Mouse (Mus musculus): ENCODE data around the gene Hist1h2bl. TPM values are rescaled to one million over a fixed set of nuclear protein-coding genes. Genes with fewer than 3 reads are reported as not detected.

The Hist1h2bl gene
- polyA plus RNA-seq (2012; ENCODE audit: low replicate concordance), result 5.9 and 13.2 TPM in 2 replicates

GRCm38 (mm10) chr13:21715864-21716539 lies at the start of gene Hist1h2bl, which contains the start of gene Hist1h2ai:
Gene Hist1h2bl (minus strand): TSS chr13:21716143.
Gene Hist1h2ai (plus strand): TSS chr13:21716422.

DNA sequence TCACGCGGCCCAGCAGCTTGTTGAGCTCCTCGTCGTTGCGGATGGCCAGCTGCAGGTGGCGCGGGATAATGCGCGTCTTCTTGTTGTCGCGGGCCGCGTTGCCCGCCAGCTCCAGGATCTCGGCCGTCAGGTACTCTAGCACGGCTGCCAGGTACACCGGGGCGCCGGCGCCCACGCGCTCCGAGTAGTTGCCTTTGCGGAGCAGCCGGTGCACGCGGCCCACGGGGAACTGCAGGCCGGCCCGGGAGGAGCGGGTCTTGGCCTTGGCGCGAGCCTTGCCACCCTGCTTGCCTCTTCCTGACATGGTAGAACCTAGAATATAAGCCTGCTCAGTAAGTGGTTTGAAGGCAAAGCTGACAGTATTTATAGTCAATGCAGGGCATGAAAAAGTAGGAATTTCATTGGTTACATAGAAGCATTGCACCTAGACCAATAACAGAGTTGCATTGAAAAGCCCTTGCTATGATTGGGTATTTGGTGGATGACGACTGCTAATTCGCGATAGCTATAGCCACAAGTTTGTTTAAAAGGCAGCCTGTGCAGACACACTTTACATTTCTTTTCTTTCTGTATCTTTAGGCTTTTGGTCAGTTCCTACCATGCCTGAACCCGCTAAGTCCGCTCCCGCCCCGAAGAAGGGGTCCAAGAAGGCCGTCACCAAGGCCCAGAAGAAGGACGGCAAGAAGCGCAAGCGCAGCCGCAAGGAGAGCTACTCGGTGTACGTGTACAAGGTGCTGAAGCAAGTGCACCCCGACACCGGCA lies 37.8 kb upstream of the Hist1h2bl start, which contains the start of the genes Hist1h2ak and Hist1h2bn:
TSS of gene Hist1h2ak (minus strand) at position 304 of the 762 bp plus-strand sequence.
TSS of gene Hist1h2bn (plus strand) at position 600 of the 762 bp plus-strand sequence.

GRCm38 (mm10) chr13:21750159-21751017 lies 34.4 kb upstream of the Hist1h2bl start, which contains the start of gene Hist1h4k:
Gene Hist1h4k (minus strand): TSS chr13:21750505.

GRCm38 (mm10) chr13:21734906-21735767 lies 19.2 kb upstream of the Hist1h2bl start, which contains the start of gene Hist1h4j:
Gene Hist1h4j (plus strand): TSS chr13:21735064.

DNA sequence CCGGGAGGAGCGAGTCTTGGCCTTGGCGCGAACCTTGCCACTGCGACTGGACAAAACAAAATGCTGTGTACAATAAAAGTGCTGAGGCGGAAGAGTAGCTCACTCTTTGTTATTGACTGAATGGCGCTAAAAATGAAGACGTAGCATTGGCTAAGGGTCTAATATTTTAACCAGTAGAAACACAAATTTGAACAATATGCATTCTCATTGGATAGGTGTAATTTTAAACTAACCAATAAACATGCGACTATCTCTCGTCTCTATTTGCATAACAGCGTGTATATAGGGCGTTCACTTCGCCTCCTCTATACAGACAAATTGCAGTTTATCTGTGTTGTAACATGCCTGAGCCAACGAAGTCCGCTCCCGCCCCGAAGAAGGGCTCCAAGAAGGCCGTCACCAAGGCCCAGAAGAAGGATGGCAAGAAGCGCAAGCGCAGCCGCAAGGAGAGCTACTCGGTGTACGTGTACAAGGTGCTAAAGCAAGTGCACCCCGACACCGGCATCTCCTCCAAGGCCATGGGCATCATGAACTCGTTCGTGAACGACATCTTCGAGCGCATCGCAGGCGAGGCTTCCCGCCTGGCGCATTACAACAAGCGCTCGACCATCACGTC lies 5.9 kb upstream of the Hist1h2bl start, which contains the start of gene Hist1h2bm:
TSS of gene Hist1h2bm (plus strand) at position 288 of the 616 bp plus-strand sequence.

DNA sequence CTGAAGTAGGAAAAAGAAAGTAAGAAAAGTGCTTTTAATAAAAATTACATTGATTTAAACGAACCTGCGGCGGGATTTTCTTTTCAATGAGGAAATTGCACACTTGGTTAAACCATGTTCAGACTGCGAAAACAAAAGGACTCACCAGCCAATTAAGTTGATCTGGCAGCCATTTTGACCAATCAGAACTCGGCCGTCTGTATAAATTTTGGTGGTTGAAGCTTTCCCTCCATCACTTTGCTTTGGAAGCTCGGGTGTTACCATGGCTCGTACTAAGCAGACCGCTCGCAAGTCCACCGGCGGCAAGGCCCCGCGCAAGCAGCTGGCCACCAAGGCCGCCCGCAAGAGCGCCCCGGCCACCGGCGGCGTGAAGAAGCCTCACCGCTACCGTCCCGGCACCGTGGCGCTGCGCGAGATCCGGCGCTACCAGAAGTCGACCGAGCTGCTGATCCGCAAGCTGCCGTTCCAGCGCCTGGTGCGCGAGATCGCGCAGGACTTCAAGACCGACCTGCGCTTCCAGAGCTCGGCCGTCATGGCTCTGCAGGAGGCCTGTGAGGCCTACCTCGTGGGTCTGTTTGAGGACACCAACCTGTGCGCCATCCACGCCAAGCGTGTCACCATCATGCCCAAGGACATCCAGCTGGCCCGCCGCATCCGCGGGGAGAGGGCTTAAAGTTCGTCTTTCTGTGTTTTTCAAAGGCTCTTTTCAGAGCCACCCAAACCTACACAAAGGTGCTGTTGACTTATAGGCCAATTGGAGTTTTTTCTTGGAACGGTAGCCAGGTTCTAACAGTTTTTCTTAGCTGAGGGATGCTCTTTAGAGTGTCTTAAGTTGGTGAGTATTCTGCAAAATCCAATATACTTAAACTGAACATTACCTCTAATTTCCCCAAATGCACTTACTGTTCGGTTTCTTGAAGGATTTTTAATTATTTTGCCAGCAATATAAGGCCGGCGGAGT lies 1.7 kb upstream of the Hist1h2bl start, which contains the start of gene Hist1h3h:
TSS of gene Hist1h3h (plus strand) at position 263 of the 961 bp plus-strand sequence.

DNA sequence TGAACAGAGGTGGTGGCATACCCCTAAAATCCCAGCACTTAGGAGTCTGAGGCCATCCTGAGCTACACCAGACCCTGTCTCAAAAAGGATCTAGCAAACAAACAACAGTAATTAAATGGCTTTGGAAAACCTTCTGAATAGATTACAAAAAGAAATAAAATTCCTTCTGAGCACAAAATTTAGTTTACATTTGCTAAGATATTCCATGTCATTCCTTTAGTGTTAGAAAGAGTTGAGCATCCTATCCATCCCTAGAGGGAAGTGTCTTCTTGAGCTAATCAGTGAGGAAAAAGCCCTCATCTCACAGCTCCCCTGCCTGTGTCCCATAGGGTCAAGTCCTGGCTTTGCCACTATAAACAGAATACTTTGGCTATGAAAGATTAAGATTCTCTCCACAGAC lies 18.1 kb downstream of the Hist1h2bl start, which contains the start of gene Olfr1359:
TSS of gene Olfr1359 (plus strand) at position 301 of the 400 bp plus-strand sequence.

GRCm38 (mm10) chr13:21677305-21677704 lies 38.6 kb downstream of the Hist1h2bl start, which contains the start of gene Olfr1360:
Gene Olfr1360 (minus strand): TSS chr13:21677405.

Other genes with a start within 250 kb of the Hist1h2bl start
- gene Nkapl, start 247.6 kb downstream of the Hist1h2bl start, polyA plus RNA-seq (2012; ENCODE audit: low replicate concordance), result 4.1 and 6.4 TPM in 2 replicates
- gene Zkscan4, start 237.2 kb downstream of the Hist1h2bl start, polyA plus RNA-seq (2012; ENCODE audit: low replicate concordance), result not detected in 2 replicates
- not detected in 2 replicates for gene Gm10065, start 236.7 kb downstream of the Hist1h2bl start, polyA plus RNA-seq (2012; ENCODE audit: low replicate concordance)
- not detected in 2 replicates for gene AK157302, start 220.9 kb downstream of the Hist1h2bl start, polyA plus RNA-seq (2012; ENCODE audit: low replicate concordance)
- 8.3 and 12.1 TPM in 2 replicates for gene Gm11273, start 214.7 kb downstream of the Hist1h2bl start, polyA plus RNA-seq (2012; ENCODE audit: low replicate concordance)
- gene Zkscan8, start 185.0 kb downstream of the Hist1h2bl start, polyA plus RNA-seq (2012; ENCODE audit: low replicate concordance), result 0.74 and 1.9 TPM in 2 replicates
- gene Olfr1366, start 173.3 kb downstream of the Hist1h2bl start, polyA plus RNA-seq (2012; ENCODE audit: low replicate concordance), result not detected in 2 replicates
- gene Olfr1535, start 156.2 kb downstream of the Hist1h2bl start, polyA plus RNA-seq (2012; ENCODE audit: low replicate concordance), result not detected in 2 replicates
- gene Olfr1364, start 134.4 kb downstream of the Hist1h2bl start, polyA plus RNA-seq (2012; ENCODE audit: low replicate concordance), result not detected in 2 replicates
- gene Olfr1362, start 102.1 kb downstream of the Hist1h2bl start, polyA plus RNA-seq (2012; ENCODE audit: low replicate concordance), result not detected in 2 replicates
- not detected in 2 replicates for gene Olfr11, start 73.6 kb downstream of the Hist1h2bl start, polyA plus RNA-seq (2012; ENCODE audit: low replicate concordance)
- gene Olfr1361, start 52.8 kb downstream of the Hist1h2bl start, polyA plus RNA-seq (2012; ENCODE audit: low replicate concordance), result not detected in 2 replicates
- not detected in 2 replicates for gene Olfr1360, start 38.7 kb downstream of the Hist1h2bl start, polyA plus RNA-seq (2012; ENCODE audit: low replicate concordance)
- gene Olfr1359, start 18.0 kb downstream of the Hist1h2bl start, polyA plus RNA-seq (2012; ENCODE audit: low replicate concordance), result not detected in 2 replicates
- 24.1 and 37.8 TPM in 2 replicates for gene Hist1h2ai, start 279 bp upstream of the Hist1h2bl start, polyA plus RNA-seq (2012; ENCODE audit: low replicate concordance)
- 93.1 and 144 TPM in 2 replicates for gene Hist1h3h, start 1.5 kb upstream of the Hist1h2bl start, polyA plus RNA-seq (2012; ENCODE audit: low replicate concordance)
- gene Hist1h2bm, start 5.9 kb upstream of the Hist1h2bl start, polyA plus RNA-seq (2012; ENCODE audit: low replicate concordance), result 3.5 and 3.9 TPM in 2 replicates
- gene Hist1h4j, start 18.9 kb upstream of the Hist1h2bl start, polyA plus RNA-seq (2012; ENCODE audit: low replicate concordance), result 6.0 and 8.5 TPM in 2 replicates
- gene Hist1h4k, start 34.4 kb upstream of the Hist1h2bl start, polyA plus RNA-seq (2012; ENCODE audit: low replicate concordance), result 44.9 and 90.4 TPM in 2 replicates
- 161 and 169 TPM in 2 replicates for gene Hist1h2ak, start 37.7 kb upstream of the Hist1h2bl start, polyA plus RNA-seq (2012; ENCODE audit: low replicate concordance)
- gene Hist1h2bn, start 38.0 kb upstream of the Hist1h2bl start, polyA plus RNA-seq (2012; ENCODE audit: low replicate concordance), result 5.3 and 11.0 TPM in 2 replicates
- gene Hist1h1b, start 64.5 kb upstream of the Hist1h2bl start, polyA plus RNA-seq (2012; ENCODE audit: low replicate concordance), result 3.5 and 3.7 TPM in 2 replicates
- 8.4 and 51.9 TPM in 2 replicates for gene Hist1h3i, start 67.2 kb upstream of the Hist1h2bl start, polyA plus RNA-seq (2012; ENCODE audit: low replicate concordance)
- gene Hist1h2an, start 71.1 kb upstream of the Hist1h2bl start, polyA plus RNA-seq (2012; ENCODE audit: low replicate concordance), result 52.7 and 74.5 TPM in 2 replicates
- 3.2 and 6.2 TPM in 2 replicates for gene Hist1h2bp, start 71.3 kb upstream of the Hist1h2bl start, polyA plus RNA-seq (2012; ENCODE audit: low replicate concordance)
- gene Hist1h2bq, start 94.1 kb upstream of the Hist1h2bl start, polyA plus RNA-seq (2012; ENCODE audit: low replicate concordance), result 6.5 and 15.6 TPM in 2 replicates
- gene Hist1h2ao, start 94.3 kb upstream of the Hist1h2bl start, polyA plus RNA-seq (2012; ENCODE audit: low replicate concordance), result 23,509 and 33,455 TPM in 2 replicates
- 65.5 and 70.3 TPM in 2 replicates for gene Hist1h4m, start 95.6 kb upstream of the Hist1h2bl start, polyA plus RNA-seq (2012; ENCODE audit: low replicate concordance)
- gene Hist1h4n, start 116.1 kb upstream of the Hist1h2bl start, polyA plus RNA-seq (2012; ENCODE audit: low replicate concordance), result 2.9 and 3.1 TPM in 2 replicates
- 6,280 and 19,065 TPM in 2 replicates for gene Hist1h2ap, start 117.4 kb upstream of the Hist1h2bl start, polyA plus RNA-seq (2012; ENCODE audit: low replicate concordance)
- gene Hist1h2br, start 117.6 kb upstream of the Hist1h2bl start, polyA plus RNA-seq (2012; ENCODE audit: low replicate concordance), result 6.3 and 15.4 TPM in 2 replicates
- not detected in 2 replicates for gene Zfp184, start 229.0 kb upstream of the Hist1h2bl start, polyA plus RNA-seq (2012; ENCODE audit: low replicate concordance)